In genomic region chr2:5129099-5129498, GRCm38 (mm10) we compare ENCODE assay signal across 16 mouse cellular contexts. TPM values are rescaled to one million over a fixed set of nuclear protein-coding genes. Genes with fewer than 3 reads are reported as not detected.
DNase-seq lines count a peak whose midpoint lies in the region; ATAC-seq and TF ChIP-seq lines count a peak whose summit lies in the region.
"Had no signal": no experiment of that assay in that cellular context is flagged by ENCODE, and none has a peak within 500 bp of the region (broad histone marks: within the 10 kb centered on the region; RNA-seq: fewer than 3 reads in every experiment).

No protein-coding gene starts in this region.

- 25% methylated on average over 3 of the region's 3 CpGs for WGBS in lung, embryonic 15.5 days
- 42% methylated on average over 3 of the region's 3 CpGs for WGBS in heart, embryonic 13.5 days
- 42% methylated on average over 3 of the region's 3 CpGs for WGBS in kidney, postnatal 0 days
- WGBS in midbrain, embryonic 14.5 days = 69% methylated on average over 3 of the region's 3 CpGs
- WGBS in limb, embryonic 10.5 days = 53% methylated on average over 3 of the region's 3 CpGs

- no peak; the same call in 1 of the 2 replicates for ATAC-seq in lung, embryonic 15.5 days (ENCODE audit: borderline replicate concordance, extremely low read depth, low FRiP score, low TSS enrichment)
- ATAC-seq in heart, embryonic 13.5 days (ENCODE audit: extremely low read depth, insufficient number of reproducible peaks, low FRiP score, low TSS enrichment) = no peak
- ATAC-seq in kidney, postnatal 0 days (replicated peaks; ENCODE audit: low FRiP score, low read depth) = no peak
- no peak for ATAC-seq in midbrain, embryonic 14.5 days (ENCODE audit: low FRiP score, low TSS enrichment)
- ATAC-seq: forebrain, embryonic 16.5 days; lung, postnatal 0 days; midbrain, embryonic 16.5 days had no signal

- H3K27ac ChIP-seq in lung, embryonic 15.5 days = peak overlapping the region; percentile 32
- H3K27ac ChIP-seq in heart, embryonic 13.5 days (replicated peaks) = peak overlapping the region; percentile 59
- H3K27ac ChIP-seq in kidney, postnatal 0 days = peak overlapping the region; percentile 71
- no peak overlapping the region for H3K27ac ChIP-seq in midbrain, embryonic 14.5 days (replicated peaks; ENCODE audit: low read depth, low read length)
- no peak overlapping the region for H3K27ac ChIP-seq in limb, embryonic 10.5 days
- H3K27ac ChIP-seq: hindbrain, embryonic 13.5 days had no signal

- no peak for DNase-seq in lung, postnatal 4 days
- peak; percentile 83 for DNase-seq in kidney, postnatal 0 days (ENCODE audit: low spot score)
- DNase-seq in midbrain, embryonic 14.5 days = no peak
- no peak for DNase-seq in frontal cortex, adult 2 months (ENCODE audit: extremely low spot score in 1 of 2, low spot score in 1 of 2)
- DNase-seq in limb, embryonic 10.5 days (ENCODE audit: low spot score) = no peak
- DNase-seq: cerebellum, adult 9-11 months; gastrocnemius, postnatal 36 days; right cerebral cortex, adult 18-20 months; thymus, postnatal 36 days had no signal

- no peaks in the 10 kb centered on the region for H3K9me3 ChIP-seq in lung, embryonic 15.5 days
- no peaks in the 10 kb centered on the region for H3K9me3 ChIP-seq in heart, embryonic 13.5 days
- no peaks in the 10 kb centered on the region for H3K9me3 ChIP-seq in kidney, postnatal 0 days (replicated peaks; ENCODE audit: low read length)
- no peaks in the 10 kb centered on the region for H3K9me3 ChIP-seq in midbrain, embryonic 14.5 days (ENCODE audit: control insufficient read depth, low read length)
- no peaks in the 10 kb centered on the region for H3K9me3 ChIP-seq in limb, embryonic 10.5 days (replicated peaks)
- H3K9me3 ChIP-seq: embryonic facial prominence, embryonic 15.5 days; hindbrain, embryonic 13.5 days had no signal

- H3K4me3 ChIP-seq in lung, embryonic 15.5 days = no peak overlapping the region
- no peak overlapping the region for H3K4me3 ChIP-seq in heart, embryonic 13.5 days
- no peak overlapping the region for H3K4me3 ChIP-seq in kidney, postnatal 0 days (replicated peaks; ENCODE audit: low read depth, low read length)
- H3K4me3 ChIP-seq in midbrain, embryonic 14.5 days (replicated peaks; ENCODE audit: low read depth, low read length) = no peak overlapping the region
- H3K4me3 ChIP-seq in limb, embryonic 10.5 days = no peak overlapping the region
- H3K4me3 ChIP-seq: embryonic facial prominence, embryonic 15.5 days; hindbrain, embryonic 13.5 days had no signal

- 0 out of 2 replicates have a peak, but pooled peaks cover 7% of the 10 kb centered on the region for H3K4me1 ChIP-seq in lung, embryonic 15.5 days
- H3K4me1 ChIP-seq in heart, embryonic 13.5 days = peaks cover 37% of the 10 kb centered on the region
- H3K4me1 ChIP-seq in kidney, postnatal 0 days (replicated peaks; ENCODE audit: insufficient read depth, low read length) = 0 out of 2 replicates have a peak, but pooled peaks cover 11% of the 10 kb centered on the region
- H3K4me1 ChIP-seq in midbrain, embryonic 14.5 days (ENCODE audit: control insufficient read depth, insufficient read depth, low read length) = no peaks in the 10 kb centered on the region
- peaks cover 25% of the 10 kb centered on the region for H3K4me1 ChIP-seq in limb, embryonic 10.5 days

- TF ChIP-seq CTCF in kidney, postnatal 0 days (IDR thresholded peaks at IDR 0.05; ENCODE audit: low read depth) = no peak

- H3K9ac ChIP-seq in lung, embryonic 15.5 days = no peak overlapping the region
- H3K9ac ChIP-seq in heart, embryonic 13.5 days = no peak overlapping the region
- no peak overlapping the region for H3K9ac ChIP-seq in kidney, postnatal 0 days (ENCODE audit: low read depth, low read length)
- H3K9ac ChIP-seq in midbrain, embryonic 14.5 days (replicated peaks; ENCODE audit: low read length) = no peak overlapping the region
- H3K9ac ChIP-seq: embryonic facial prominence, embryonic 15.5 days; hindbrain, embryonic 13.5 days had no signal

- H3K27me3 ChIP-seq in lung, embryonic 15.5 days = no peaks in the 10 kb centered on the region
- H3K27me3 ChIP-seq in heart, embryonic 13.5 days (replicated peaks) = no peaks in the 10 kb centered on the region
- H3K27me3 ChIP-seq in kidney, postnatal 0 days (ENCODE audit: insufficient read depth, low read length) = no peaks in the 10 kb centered on the region
- H3K27me3 ChIP-seq in midbrain, embryonic 14.5 days (ENCODE audit: control insufficient read depth, insufficient read depth, low read length) = no peaks in the 10 kb centered on the region
- no peaks in the 10 kb centered on the region for H3K27me3 ChIP-seq in limb, embryonic 10.5 days (ENCODE audit: low read depth, poor library complexity, severe bottlenecking)
- H3K27me3 ChIP-seq: embryonic facial prominence, embryonic 15.5 days; hindbrain, embryonic 13.5 days had no signal

- no peak overlapping the region for H3K4me2 ChIP-seq in lung, embryonic 15.5 days
- no peak overlapping the region for H3K4me2 ChIP-seq in heart, embryonic 13.5 days
- no peak overlapping the region for H3K4me2 ChIP-seq in kidney, postnatal 0 days (ENCODE audit: low read length)
- H3K4me2 ChIP-seq in midbrain, embryonic 14.5 days (ENCODE audit: low read length) = no peak overlapping the region
- H3K4me2 ChIP-seq: embryonic facial prominence, embryonic 15.5 days; hindbrain, embryonic 13.5 days had no signal

- no peaks in the 10 kb centered on the region for H3K36me3 ChIP-seq in lung, embryonic 15.5 days
- H3K36me3 ChIP-seq in heart, embryonic 13.5 days = no peaks in the 10 kb centered on the region
- H3K36me3 ChIP-seq in kidney, postnatal 0 days (ENCODE audit: insufficient read depth, low read length) = no peaks in the 10 kb centered on the region
- no peaks in the 10 kb centered on the region for H3K36me3 ChIP-seq in midbrain, embryonic 14.5 days (ENCODE audit: control insufficient read depth, insufficient read depth, low read length)
- no peaks in the 10 kb centered on the region for H3K36me3 ChIP-seq in limb, embryonic 10.5 days
- H3K36me3 ChIP-seq: embryonic facial prominence, embryonic 15.5 days; hindbrain, embryonic 13.5 days had no signal

RNA-seq across cellular contexts. Expression of gene Ccdc3, which starts 8.5 kb away (rescaled TPM):
- 2.2 and 2.7 TPM in 2 replicates for polyA plus RNA-seq in lung, embryonic 15.5 days (2015; fragmentation: Nextera tagmentation; extraction: Ambion mirVana)
- 10.6 and 12.7 TPM in 2 replicates for polyA plus RNA-seq in heart, embryonic 13.5 days (2015; fragmentation: Nextera tagmentation; extraction: Ambion mirVana)
- polyA plus RNA-seq in kidney, postnatal 0 days (2015; fragmentation: Nextera tagmentation; extraction: Ambion mirVana) = 12.1 and 12.4 TPM in 2 replicates
- 5.0 and 7.8 TPM in 2 replicates for polyA plus RNA-seq in midbrain, embryonic 14.5 days (2014; fragmentation: Nextera tagmentation; extraction: Ambion mirVana)
- 12.4 and 13.3 TPM in 2 replicates for polyA plus RNA-seq in frontal cortex, adult 2 months (2012; rRNA removed)
- 1.4 and 4.0 TPM in 2 replicates for polyA plus RNA-seq in limb, embryonic 10.5 days (2016; fragmentation: Nextera tagmentation; extraction: Ambion mirVana)

Comparison
In these comparisons a context has a peak if more than half of its experiments do, and no peak if none do; other contexts are left out.
1. H3K27ac ChIP-seq: peak in lung, embryonic 15.5 days (single experiment), heart, embryonic 13.5 days (single experiment) and kidney, postnatal 0 days (single experiment); none in midbrain, embryonic 14.5 days (single experiment) and limb, embryonic 10.5 days (single experiment).